Mouse (Mus musculus) mesoderm, embryonic 11.5 days (tissue): ENCODE results near the gene Muc3.
"Not testable (repeated sequence)": the region's sequence is repeated elsewhere in the genome, so short reads cannot be mapped to it uniquely, and the experiment has no call there.

Experiments used
- DNase-seq: peaks from one replicate; pipeline ENCODE4 v3.0.0-alpha.2; 2012; ENCODE audit warnings: low read depth, low spot score

Gene Muc3

DNA sequence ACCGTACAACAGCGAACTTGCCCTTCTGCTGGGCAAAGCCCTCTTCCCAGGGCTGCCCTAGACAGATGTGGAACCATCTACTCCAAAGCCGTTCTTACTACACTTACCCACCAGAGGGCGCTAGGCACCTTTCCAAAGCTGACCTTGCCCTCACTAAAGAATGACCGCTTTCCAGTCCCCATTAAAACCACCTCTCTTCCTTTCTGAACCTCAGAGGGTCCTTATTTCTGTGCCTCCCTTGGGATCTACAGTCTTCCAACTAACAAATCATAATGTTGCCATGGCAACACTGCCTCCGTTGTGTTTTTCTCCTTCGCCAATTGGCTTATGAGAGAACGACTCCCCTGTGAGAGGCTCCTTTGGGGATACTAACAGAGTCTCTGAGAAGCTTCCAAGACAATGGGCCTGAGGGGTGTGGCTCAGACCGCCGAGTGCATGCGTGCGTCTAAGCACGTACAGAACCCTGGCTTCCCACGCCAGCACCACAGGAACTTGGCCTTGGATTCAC, 26.4 kb downstream of the Muc3 start:
- DNase-seq, result peak; percentile 85

DNA sequence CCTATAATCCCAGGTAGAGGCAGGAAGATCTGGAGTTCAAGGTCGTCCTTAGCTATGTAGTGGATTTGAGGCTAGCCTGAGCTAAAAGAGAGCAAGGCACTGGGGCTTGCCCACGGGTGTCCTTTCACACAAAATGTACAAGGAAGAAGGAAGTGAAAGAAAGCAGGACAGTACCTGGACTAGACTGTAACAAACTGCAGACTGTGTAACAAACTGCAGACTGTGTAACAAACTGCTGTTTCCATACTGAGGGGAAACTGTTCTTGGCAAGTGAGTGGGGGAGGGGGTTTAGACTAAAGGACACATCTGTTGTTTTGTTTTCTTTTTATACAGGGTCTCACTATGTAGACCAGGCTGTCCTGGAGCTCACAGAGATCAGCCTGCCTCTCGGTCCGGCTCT, 27.8 kb downstream of the Muc3 start:
- DNase-seq, result no peak

DNA sequence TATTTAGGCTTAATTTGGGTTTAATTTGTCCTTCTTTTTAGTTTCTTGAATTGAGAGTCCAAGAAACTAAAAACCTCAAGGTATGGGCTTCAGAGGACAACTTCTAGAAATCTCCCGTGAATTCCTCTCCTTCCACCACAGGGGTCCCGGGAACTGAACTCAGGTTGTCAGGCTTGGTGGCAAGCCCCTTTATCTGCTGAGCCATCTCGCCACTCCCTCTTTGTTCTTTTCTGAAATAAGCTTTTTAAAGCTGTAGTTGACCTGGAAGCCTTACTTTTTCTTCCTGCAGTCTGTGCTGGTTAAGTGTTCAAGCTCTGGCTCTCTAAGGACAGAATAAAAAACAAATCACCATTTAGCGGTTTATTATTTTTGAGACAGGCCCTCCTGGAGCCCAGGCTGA, 30.2 kb downstream of the Muc3 start:
- no peak for DNase-seq

DNA sequence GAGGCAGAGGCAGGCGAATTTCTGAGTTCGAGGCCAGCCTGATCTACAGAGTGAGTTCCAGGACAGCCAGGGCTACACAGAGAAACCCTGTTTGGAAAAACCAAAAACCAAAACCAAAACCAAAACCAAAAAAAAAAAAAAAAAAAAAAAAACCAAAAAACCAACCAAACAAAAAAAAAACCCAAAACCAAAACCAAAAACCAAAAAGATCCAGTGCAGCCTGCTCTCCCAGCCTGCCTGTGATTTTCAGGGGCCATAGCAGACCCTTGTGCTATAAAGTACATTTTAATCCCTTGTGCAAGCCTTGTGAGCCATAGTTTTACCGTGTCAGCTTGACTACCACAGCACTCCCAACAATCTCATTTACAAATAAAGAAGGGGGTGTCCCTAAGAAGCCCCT, 31.1 kb downstream of the Muc3 start:
- DNase-seq, result not testable (repeated sequence)

DNA sequence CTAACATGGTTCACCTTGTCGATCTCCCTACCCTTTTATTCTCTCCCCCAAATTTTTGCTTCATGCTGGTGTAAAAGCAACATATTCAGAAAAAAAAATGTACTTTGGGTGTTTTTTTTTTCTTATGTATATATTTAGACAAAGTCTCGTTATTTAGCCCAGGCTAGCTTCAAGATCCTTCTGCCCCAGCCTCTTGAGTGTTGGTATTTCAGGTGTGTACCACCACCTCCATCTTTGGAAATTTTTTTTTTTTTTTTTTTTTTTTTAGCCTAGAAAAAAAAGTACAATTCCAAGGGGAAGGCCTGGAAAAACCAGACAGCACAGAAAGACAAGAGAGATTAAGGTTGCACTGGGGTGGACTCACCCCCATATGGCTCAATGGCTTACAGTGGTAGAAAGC, 32.1 kb downstream of the Muc3 start:
- no peak for DNase-seq

DNA sequence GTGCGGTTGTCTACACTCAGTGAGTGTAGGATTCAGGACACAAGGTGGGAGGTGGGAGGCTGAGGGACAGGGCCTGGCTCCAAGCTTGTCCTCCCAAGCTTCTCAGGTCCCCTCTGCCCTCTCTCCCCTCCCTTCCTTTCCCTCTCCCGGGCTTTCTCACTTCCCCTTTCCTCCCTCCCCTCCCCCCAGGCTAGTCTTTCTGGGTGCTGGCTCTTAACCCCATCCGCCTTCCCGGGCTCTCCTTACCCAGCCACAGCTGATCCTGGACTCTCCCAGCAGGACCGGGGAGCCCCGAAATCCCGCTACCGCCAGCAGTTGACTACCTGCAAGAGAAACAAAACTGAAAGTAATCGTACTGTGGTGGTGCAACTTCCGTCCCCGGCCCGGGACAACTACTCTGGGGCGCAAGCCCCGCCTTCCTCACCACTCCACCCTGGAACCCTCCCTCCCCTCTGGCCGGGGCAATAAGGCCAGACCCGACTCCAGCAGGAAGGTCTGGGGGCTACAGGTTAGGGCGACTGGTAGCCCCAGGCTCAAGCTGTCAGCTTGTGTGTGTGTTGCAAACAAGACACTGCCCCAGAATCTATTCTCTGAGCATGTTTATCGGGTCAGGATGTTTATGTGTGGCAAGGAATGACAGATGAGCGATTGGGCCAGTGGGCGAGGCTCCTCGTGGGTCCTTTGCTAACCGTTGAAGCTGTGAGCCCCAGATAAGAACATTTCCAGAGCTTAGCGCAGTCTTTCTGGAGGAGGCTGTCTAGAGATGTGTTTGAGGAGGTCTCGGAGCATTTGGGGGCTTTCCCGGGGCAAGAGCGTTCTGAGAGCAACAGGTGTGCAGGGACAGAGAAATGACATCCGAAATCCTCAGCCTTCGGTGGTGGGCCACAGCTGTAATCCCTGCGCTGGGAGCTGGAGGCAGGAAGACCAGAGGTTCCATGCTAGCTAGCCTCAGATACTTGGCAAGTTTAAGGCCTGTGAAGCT, 33.0 kb downstream of the Muc3 start, which contains the start of gene Trim56:
Gene Trim56, minus strand, starts transcription at position 344 of the 982 bp plus-strand sequence.
- peak; percentile 41 for DNase-seq

DNA sequence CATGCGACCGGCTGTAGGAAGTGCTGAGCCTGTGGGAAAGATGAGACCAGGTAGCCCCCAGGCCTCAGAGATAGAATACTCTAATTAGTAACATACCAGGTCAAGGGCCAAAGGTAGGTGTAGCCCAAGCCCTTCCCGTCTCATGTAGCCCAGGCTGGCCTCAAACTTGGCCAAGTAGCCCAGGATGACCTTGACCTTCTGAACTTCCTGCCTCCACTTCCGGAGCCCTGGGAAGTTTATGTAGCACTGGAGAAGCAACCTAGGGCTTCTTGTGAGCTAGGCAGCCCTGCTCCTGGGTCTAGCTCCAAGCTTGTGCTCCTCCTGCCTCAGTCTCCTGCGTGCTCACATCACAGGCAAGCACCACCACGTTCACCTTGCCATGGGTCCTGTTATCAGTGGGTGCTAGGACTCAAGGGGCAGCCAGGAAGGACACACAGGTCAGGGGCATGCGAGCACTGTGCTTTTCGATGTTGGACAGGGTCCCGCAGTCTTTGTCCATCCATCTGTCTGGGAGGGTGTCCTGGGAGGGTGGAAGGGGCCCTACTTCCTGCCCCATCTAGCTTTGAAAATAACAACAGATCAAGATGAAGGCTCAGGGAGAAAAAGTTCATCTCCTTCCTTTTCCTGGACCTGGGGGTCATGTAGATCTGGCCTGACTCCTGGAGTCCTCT, 34.1 kb downstream of the Muc3 start:
- DNase-seq, result no peak

DNA sequence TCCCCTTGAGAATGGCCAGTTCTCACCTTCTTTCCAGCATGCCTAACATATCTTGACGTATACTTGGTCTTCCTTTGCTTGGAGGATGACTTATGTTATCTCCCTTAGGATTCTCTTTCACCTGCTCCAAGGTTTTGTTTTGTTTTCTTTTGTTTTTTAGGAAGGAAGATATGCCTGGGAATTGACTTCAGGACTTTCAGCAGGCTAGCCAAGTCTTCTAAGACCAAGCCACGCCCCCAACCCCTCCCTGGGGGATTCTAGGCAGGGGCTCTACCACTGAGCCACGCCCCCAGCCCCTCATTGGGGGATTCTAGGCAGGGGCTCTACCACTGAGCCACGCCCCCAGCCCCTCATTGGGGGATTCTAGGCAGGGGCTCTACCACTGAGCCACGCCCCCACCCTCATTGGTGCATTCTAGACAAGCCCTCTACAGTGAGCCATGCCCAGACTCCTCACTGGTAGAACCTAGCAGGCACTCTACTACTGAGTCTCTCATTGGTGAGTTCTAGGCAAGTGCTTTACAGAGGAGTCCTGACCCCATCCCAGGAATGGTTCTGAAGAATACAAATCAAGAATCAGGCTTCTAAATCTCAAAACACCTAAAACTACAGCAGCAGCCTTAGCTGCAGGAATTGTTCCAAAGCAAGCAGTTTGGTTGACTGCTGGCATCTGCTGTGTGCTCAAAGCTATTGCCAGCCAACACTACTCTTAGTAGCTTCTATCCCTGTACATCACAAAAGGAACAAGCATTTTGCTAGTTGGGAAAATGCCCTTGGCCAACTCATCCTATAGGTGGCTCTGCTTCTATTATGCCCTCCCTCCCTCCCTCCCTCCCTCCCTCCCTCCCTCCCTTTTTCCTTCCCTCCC, 37.3 kb downstream of the Muc3 start:
- no peak for DNase-seq

DNA sequence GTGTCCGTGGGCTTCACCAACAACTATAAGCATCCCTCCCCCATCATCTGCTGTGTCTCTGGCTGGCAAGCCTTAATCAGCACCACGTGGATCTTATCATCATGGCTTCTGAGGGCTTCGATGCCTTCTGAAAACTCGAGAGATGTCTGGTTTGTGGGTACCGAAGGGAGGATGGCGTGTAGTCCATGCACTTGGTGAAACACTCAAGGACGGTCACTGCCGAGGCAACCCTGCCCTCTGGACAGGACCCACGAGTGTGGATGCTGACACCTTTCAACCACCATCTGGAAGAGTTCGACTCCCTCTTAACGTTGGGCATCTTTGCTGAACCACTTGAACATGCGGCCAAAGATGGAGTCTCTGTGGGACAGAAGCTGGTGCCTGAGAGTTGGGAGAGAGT, 38.3 kb downstream of the Muc3 start:
- DNase-seq, result no peak

DNA sequence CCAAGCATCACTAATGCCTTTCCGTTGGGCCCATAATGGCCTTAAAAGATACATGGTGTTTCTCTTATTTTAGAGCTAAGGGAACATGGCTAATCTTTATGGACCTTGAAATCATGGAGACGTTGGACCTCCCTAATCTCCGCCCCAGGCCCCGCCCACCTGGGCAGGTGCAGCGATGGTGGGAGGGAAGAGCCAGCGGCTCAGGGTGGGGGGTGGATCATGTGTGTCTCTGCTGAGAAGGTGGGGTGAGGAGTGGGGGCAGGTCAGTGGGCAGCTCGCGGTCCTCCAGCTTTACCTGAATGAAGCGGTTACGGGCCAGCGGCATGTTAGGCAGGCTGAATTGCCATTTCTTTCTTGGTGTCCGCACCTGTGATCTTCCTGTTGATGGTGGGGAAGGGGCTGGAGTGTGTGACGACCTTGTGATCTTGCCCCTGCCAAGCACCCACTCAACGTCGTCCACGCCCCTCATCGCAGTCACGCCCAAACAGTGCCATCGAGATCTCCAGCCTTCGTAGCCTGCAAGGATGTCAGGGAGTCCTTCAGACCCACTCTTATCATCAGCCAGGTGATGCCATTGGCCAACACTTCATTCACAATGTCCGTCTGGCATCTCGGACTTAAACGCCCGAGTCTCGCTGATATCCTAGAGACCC, 39.1 kb downstream of the Muc3 start:
- DNase-seq, result no peak

DNA sequence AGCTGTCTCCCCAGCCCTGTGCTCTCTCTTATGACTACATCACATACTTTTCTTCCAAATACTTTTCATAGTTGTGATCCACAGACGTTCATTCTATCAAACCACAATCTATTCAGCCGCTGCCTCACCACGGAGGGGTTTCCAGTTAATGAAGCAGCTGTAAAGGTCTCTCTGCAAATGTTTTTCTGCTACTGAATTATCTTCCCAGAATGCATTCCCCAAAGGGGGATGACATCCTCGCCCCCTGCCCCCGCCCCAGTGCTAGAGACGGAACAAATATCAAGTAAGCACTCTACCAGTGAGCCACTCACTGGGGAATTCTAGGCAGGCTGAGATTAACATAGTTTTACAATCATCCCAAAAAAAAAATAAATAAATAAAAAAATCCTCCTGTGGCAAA, 41.0 kb downstream of the Muc3 start:
- no peak for DNase-seq

DNA sequence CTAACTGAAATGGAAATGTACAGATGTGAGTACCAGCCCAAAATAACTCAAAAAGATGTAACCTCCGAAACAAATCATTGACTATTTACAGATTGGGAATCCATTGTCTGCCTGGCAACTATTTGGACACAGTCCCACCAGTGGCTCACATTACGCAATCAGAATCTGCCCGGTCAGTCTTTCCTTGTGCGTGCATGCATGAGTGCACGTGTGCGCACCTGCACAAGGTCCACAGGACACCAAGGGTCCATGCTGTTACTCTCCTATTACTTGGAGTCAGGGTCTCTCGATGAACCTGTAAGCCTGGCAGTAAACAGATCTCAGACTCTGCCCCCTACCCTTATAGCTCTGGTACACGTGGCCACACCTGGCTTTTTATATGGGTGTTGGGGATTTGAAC, 41.5 kb downstream of the Muc3 start:
- no peak for DNase-seq

DNA sequence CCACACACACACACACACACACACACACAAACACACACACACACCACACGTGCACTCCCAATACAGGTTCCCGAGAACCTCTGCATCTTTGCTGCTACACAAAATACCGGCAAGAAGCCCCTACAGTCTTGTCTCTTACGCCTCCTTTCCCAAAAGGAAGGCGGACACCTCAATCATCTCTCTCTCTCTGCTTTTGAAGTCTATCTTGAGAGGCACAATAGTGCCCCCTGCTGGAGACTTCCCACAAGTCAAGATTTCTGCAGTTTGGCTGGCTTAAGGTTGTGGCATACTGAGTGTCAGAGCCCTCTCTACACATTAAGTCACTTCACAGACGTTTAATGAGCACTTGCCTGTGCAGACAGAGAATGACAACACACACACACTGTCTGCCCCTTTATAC, 42.1 kb downstream of the Muc3 start:
- peak; percentile 88 for DNase-seq

DNA sequence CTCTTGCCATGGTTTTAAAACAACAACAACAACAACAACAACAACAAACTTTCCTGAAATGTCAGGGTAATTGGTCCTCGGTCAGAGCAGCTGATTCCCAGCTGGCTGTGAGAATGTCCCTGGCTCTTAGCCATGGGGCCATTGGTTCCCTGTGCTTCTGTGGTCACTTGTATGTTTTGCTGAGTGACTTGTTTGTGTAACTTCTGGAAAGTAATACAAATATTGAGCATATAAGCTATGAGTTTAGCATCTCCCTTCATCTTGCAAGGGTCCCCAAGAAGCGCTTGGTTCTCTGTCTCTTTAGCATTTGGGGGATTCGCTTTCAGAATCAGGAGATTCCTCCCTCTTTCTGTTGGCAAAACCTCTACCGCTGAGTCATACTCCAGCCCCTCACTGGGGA, 42.7 kb downstream of the Muc3 start:
- DNase-seq, result no peak

DNA sequence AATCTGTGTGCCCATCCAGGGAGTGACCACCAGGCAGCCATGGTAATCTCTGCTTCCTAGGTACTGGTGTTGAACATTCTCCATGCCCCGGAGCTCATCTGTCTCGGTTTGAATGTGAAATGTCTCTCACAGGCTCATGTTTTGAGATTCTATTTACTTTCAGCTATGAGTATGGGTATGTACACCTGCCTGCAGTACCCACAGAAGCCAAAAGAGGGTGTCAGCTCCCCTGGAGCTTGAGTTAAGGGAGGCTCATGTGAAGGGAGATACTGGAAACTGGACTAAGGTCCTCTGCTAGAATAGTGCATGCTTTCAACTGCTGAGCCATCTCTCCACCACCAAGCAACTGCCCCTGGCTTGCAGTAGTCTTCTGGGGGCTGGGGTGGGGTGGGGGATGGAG, 45.2 kb downstream of the Muc3 start:
- no peak for DNase-seq

DNA sequence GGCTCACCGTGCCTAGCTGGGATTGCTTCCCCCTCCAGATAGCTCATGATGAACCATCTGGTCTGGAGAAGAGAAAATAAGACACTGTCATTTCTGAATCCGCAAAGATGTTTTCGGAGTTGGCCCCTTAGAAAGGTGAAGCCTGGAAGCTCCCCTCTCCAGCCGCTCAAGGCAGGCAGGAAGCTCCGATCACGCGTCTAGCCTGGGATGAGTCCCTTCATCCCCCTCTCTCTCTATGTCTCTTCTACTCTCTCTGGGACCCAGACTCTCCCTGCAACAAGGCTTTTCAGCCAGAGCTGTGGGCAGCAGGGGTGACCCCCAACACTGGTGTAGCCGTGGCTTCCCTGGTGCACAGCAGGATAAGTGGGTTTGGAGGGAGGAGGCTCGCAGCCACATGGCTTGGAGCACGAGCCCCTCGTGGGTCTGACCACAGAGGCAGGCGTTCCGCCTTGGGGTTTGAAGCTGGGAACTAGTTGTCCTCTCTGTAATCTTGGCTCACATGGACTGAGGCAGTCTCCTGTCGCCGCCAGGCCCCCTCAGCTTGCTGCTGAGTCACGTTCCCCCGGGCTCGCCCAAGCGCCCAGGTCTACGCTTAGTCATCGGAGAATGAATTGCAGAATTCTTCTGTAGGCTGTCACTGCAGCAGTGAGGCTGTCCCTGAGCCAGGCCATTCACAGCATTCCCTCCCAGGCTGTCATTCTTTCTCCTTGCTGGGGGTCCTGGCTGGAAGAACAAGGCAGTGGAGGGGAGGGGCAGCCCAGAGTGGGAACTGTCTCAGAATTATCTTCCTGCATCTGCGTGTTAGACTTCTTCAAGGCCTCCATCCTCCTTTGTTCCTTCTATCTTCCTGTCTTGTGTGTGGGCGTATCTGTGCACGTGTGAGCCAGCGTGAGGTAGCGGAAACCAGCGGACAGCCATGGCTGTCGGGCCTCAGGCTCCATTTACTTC, 46.3 kb downstream of the Muc3 start:
- no peak for DNase-seq

DNA sequence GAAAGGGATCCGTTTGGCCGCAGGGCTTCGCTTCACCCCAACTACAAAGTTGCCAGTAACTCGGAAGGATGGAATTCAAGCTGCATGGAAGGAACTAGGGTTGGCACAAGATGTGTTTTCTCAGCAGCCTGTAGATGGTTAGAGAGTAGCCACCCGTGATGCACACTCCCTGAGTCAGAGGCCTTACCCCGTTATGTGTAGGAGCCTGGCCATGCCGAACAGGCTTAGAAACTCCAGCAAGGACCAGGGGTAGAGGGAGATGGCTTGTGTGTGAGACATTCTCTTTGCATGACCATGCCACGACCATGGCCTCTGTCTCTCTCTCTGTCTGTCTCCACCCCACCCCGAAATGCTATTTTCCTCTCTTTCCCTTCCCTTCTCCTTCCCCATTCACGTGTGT, 47.0 kb downstream of the Muc3 start:
- no peak for DNase-seq

DNA sequence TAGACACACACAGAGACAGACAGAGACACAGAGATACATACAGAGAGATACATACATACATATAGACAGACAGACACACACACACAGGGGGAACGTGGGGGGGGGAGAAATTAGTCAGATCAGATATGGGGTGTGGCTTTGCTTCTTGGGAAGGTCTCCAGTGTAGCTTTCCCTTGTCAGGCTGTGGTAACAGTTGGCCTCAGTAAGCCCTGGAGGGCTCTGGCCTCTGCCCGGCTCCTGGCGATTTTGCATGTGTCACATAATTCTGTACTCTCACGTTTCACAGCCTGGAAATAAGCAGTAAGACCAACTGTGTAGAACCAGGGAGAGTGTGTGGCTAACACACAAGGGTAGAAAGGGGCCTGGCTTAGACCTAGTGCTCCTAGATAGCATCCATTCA, 48.5 kb downstream of the Muc3 start:
- no peak for DNase-seq

DNA sequence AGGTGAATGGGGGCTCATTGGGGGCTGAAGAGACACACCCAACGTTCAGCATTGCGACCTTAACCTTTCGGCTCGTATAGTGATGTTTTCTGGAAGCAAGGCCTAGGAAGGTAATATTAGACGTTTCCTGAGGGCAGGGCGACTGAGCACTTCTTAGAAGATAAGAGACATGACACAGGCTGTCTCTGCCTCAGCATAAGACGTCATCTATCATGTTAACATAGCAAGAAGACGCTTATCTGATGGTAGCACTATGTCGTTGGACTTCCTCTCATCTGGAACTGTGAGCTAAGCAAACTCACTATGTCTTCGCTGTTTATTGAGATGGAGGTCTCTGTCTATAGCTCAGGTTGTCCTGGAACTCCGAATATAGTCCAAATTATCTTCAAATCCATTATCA, 50.7 kb downstream of the Muc3 start:
- DNase-seq, result no peak

DNA sequence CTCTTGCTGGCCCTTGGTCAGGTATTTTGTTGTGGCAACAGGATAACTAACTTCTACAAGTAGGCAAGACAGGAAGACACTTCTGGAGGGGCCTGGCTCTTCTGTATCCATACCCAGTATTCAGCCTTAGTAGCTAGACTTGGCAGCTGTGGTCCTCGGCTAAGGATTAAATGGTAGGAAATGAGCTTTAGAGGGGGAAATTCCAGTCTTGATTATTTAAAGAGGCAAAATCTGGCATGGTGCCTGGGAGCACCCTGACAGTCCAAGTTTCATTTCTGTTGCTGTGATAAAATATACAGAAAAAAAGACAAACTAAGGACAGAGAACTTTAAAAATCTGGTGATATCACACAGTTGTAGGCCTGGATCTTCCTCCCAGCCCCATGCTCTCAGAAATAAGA, 53.1 kb downstream of the Muc3 start:
- DNase-seq, result no peak
